Mouse (Mus musculus) right cerebral cortex, postnatal 36 days (tissue): Measurements from ENCODE around the gene Zfr2.

Source experiments
- DNase-seq, 2 experiments: peaks; one replicate each; pipeline ENCODE4 v3.0.0; 2022; ENCODE audit warnings: low spot score in 2 of 2, mixed read lengths in 1 of 2

The Zfr2 gene

GRCm38 (mm10) chr10:81232580-81233225, at the start of gene Zfr2:
Gene Zfr2 (plus strand): TSS chr10:81233155.
- peak; percentile 91 to 95 for DNase-seq

GRCm38 (mm10) chr10:81183805-81184204, 49.1 kb upstream of the Zfr2 start, which contains the start of gene 4930442H23Rik:
Gene 4930442H23Rik (minus strand): TSS chr10:81183849.
- DNase-seq = no peak

DNA sequence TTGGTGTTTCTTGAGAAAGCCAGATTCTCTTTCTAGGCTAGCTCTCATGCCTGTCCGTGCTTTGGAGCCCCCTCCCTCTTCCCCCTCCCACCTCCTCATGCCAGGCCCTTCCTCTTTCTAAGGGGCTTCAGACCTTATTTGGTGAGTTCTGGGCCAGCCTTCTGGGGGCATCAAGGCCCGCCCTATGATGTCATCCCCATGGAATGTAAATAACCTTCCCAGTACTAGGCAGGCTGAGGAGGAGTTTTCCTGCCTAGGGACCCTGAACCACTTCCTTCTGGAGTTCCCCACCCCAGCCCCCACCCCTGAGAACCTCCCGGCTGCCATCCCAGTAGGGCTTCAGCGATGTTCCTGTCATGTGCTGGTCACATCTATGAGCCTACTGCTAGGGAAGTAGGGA, 48.2 kb upstream of the Zfr2 start:
- no peak for DNase-seq

GRCm38 (mm10) chr10:81187161-81187560, 45.8 kb upstream of the Zfr2 start:
- no peak for DNase-seq

GRCm38 (mm10) chr10:81189821-81190220, 43.1 kb upstream of the Zfr2 start:
- no peak for DNase-seq

DNA sequence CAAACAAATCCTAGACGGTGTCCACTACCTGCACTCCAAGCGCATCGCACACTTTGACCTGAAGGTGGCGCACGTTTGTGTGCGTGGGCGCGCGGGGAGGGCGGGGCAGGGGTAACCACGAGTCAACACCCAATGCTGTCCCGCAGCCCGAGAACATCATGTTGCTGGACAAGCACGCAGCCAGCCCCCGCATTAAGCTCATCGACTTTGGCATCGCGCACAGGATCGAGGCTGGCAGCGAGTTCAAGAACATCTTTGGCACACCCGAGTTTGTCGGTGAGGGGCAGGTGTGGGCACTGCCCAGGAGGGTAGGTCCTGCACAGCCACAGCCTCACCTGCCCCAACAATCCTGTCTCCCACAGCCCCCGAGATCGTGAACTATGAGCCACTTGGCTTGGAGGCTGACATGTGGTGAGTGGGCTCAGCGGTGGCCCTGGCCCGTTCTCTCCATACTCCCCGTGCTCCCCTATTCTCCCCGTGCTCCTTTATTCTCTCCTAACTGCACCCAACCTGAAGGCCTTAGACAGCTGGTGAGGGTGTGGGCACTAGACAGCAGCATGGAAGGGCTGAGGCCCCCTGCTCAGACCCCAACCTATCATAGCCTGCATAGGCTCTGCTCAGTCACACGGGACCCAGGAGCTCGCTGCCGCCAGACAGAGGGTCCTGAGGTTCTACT, 42.6 kb upstream of the Zfr2 start:
- no peak for DNase-seq

DNA sequence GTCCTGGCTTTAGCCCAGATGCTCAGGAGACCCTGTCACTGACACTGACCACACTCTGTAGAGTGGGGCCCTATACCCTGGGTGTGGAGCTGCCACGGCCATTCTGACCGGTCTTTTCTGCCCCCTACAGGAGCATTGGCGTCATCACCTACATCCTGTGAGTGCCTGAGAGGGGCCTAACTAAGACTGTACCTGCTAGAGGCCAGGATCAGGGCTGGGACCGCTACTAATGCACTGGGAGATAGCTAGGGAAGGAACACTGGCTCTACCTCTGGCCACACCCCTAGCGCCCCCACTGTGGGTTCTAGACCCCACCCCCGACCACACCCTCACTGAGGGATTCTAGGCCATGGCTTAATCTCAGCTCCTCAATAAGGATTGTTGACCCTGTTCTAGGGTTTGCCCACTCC, 42.0 kb upstream of the Zfr2 start:
- no peak for DNase-seq

- peak in 1 of 2 experiments; percentile 10 for DNase-seq
Observed at GRCm38 (mm10) chr10:81191342-81191982, 41.5 kb upstream of the Zfr2 start.

- DNase-seq = peak; percentile 86 to 87
Observed at GRCm38 (mm10) chr10:81192270-81192967, 40.5 kb upstream of the Zfr2 start.

DNA sequence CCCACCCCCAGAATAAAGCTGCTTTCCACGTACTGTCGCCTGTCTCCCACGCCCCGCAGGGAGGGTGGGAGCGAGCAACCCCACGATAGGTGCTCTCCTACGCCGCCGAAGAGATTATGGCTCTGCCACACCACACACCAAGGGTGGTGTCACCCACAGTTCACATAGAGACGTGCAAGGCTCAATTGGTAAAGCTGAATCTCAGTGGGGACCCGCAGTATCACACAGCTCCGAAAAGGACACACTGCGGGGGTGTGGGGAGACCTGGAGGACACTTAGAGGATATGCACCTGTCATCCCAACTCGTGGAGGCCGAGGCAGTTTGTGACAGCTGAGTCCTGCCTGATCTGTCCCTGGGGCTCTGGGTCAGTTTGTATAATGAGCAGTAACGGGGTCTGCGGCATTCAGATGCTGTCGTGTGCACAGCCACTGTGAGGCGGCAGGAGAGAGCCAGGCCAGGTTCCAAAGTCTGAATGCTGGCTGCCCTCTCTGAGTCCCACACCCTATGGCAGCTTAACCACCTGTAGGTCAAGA, 39.9 kb upstream of the Zfr2 start:
- no peak for DNase-seq

GRCm38 (mm10) chr10:81193991-81194774, 38.8 kb upstream of the Zfr2 start:
- no peak for DNase-seq

GRCm38 (mm10) chr10:81195300-81195699, 37.7 kb upstream of the Zfr2 start:
- DNase-seq = no peak

DNA sequence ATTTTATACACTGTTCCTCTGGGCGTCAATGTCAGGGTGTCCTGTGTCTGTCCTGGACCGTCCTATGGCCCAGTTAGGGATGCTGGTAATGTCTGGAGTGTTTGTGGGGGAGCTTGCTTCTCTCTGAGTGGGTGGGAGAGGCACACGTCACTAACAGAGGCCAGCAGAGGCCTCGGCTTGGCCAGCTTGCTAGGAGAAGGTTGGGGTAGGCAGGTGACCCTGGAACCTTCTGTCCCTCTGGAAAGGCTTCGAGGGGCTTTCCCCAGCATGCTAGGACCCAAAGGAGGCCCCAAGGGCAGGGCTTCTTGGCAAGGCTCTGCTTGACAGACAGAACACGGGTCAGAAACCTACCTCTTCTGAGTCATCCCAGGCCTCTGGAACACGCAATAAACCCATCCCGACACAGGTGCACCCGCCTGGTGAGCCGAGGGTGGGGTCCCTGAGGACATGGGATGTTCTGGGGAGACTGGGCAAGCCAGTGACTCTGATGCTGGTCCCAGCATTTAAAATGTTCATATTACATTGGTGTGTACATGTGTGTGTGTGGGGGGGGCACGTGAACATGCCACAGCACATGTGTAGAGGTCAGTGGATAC, 36.4 kb upstream of the Zfr2 start:
- no peak for DNase-seq

GRCm38 (mm10) chr10:81197305-81197704, 35.6 kb upstream of the Zfr2 start:
- DNase-seq = no peak

- DNase-seq = no peak
Observed at GRCm38 (mm10) chr10:81198230-81198629, 34.7 kb upstream of the Zfr2 start.

GRCm38 (mm10) chr10:81198990-81199389, 34.0 kb upstream of the Zfr2 start:
- no peak for DNase-seq

DNA sequence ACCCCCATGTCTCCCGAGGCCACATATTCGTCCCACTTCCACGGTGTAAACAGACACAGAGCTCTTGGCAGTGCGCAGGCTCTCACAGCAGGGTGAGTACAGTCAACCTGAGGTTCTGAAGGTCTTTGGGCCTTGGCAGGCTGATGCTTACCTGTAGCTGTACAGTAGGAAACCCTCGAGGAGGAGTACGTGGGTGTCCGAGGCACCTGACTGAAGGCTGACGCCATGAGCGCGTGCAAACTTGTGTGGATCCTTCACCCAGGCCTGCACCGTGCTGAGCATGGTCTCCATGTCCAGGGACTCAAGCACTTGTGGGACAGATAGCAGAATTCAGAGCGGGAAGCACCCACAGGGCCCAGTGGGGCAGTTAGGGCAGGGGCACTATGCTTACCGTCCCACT, 32.8 kb upstream of the Zfr2 start:
- DNase-seq = no peak

- no peak for DNase-seq
Observed at GRCm38 (mm10) chr10:81200605-81201287, 32.2 kb upstream of the Zfr2 start.

DNA sequence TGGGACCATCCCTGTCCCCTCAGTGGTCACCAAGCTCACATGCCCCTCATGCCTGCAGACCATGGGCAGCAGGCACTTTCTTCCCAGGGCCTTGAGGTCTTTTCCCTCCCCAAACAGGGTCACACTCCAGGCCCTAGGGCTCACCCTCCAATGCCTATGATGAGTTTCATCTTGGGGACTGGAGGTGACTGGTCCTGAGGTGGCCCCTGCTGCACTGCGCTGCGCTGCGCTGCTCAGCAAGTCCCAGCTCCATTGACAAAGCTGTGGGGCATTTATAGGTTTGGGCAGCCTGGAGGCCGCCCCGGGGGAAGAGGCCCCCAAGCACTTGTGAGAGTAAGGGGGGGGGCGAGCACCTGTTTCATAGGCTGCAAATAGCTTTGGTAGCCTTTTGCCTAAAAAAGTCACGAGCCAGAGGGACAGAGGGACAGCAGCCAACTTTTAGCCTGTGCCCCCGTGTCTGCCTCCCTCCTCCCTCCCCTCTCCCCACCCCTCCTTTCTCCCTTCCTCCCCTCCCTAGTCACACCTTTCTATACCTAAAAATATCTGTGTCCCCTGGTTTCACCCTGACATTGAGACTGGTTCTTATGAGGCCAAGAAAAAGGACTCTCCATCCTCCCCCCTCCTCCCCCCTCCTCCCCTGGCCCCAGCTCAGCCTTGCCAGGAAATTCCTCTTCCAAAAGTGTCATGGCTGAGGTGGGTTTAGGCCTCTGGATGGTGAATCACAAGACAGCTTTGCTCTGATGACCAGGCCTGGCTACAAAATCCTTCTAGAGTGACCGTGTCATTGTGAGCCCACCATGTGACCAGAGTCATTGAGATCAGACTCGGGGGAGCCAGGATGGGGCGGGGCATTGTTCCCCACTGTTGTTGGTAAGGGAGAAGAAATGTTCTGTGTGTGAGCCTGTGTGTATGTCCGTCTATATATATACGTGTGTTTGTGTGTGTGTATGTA, 30.9 kb upstream of the Zfr2 start, which contains the start of gene Nmrk2:
TSS of gene Nmrk2 (minus strand) at position 245 of the 952 bp plus-strand sequence.
- no peak for DNase-seq
